Mouse (Mus musculus) hindbrain, embryonic 16.5 days (tissue): ENCODE data around the gene Prickle3. TPM values are rescaled to one million over a fixed set of nuclear protein-coding genes. Genes with fewer than 3 reads are reported as not detected.

ENCODE experiments used
- ATAC-seq: fragments of 200-750 bp; cut with Nextera tagmentation; 2 replicates; pipeline ENCODE4 v1.8.0; 2017; ENCODE audit warnings: moderate TSS enrichment, moderate library complexity
- H3K27ac ChIP-seq: fragments of 300-500 bp; sonication (generic); 2 replicates; pipeline ENCODE4 v1.5.1; 2014; ENCODE audit warnings: low read depth, mild to moderate bottlenecking, control low read depth, low read length, moderate library complexity
- H3K27me3 ChIP-seq: fragments of 300-500 bp; sonication (generic); replicated peaks from 2 replicates; pipeline ENCODE4 v1.6.1; 2014; ENCODE audit warnings: low read length; ENCODE audit not compliant: control insufficient read depth, insufficient read depth
- H3K36me3 ChIP-seq: fragments of 300-500 bp; sonication (generic); 2 replicates; pipeline ENCODE4 v1.6.1; 2014; ENCODE audit warnings: mild to moderate bottlenecking, low read length, moderate library complexity, mixed read lengths; ENCODE audit not compliant: control insufficient read depth, insufficient read depth
- H3K4me1 ChIP-seq: fragments of 300-500 bp; sonication (generic); 2 replicates; pipeline ENCODE4 v1.6.1; 2014; ENCODE audit warnings: low read depth, low read length; ENCODE audit not compliant: control insufficient read depth, insufficient read depth
- H3K4me2 ChIP-seq: fragments of 300-500 bp; sonication (generic); 2 replicates; pipeline ENCODE4 v1.6.1; 2014; ENCODE audit warnings: mild to moderate bottlenecking, low read length, control low read depth, moderate library complexity
- H3K4me3 ChIP-seq: fragments of 300-500 bp; sonication (generic); 2 replicates; pipeline ENCODE4 v1.5.1; 2014; ENCODE audit warnings: mild to moderate bottlenecking, low read length, control low read depth, moderate library complexity
- H3K9ac ChIP-seq: fragments of 300-500 bp; sonication (generic); 2 replicates; pipeline ENCODE4 v1.6.1; 2014; ENCODE audit warnings: low read depth, mild to moderate bottlenecking, control low read depth, low read length, moderate library complexity
- H3K9me3 ChIP-seq: fragments of 300-500 bp; sonication (generic); 2 replicates; pipeline ENCODE4 v1.6.1; 2014; ENCODE audit warnings: mild to moderate bottlenecking, low read length, moderate library complexity; ENCODE audit not compliant: control insufficient read depth
- WGBS: fragments of 180-500 bp; shearing (Covaris S2); extraction: QIAGEN DNeasy Blood & Tissue Kit; methylation state at CpG from one replicate; pipeline ENCODE4 v1.1.7; 2014; 5-methylcytosine and 5-hydroxymethylcytosine counted together
- polyA plus RNA-seq: library from polyadenylated mRNA; unstranded; fragments of >200 nt; fragmentation: Nextera tagmentation; extraction: Ambion mirVana; gene quantifications from 2 replicates; pipeline ENCODE4 v1.2.1, GENCODE M21; 2015

The Prickle3 gene
- polyA plus RNA-seq, 1 experiment from 2014 or later, result 1.7 TPM

DNA sequence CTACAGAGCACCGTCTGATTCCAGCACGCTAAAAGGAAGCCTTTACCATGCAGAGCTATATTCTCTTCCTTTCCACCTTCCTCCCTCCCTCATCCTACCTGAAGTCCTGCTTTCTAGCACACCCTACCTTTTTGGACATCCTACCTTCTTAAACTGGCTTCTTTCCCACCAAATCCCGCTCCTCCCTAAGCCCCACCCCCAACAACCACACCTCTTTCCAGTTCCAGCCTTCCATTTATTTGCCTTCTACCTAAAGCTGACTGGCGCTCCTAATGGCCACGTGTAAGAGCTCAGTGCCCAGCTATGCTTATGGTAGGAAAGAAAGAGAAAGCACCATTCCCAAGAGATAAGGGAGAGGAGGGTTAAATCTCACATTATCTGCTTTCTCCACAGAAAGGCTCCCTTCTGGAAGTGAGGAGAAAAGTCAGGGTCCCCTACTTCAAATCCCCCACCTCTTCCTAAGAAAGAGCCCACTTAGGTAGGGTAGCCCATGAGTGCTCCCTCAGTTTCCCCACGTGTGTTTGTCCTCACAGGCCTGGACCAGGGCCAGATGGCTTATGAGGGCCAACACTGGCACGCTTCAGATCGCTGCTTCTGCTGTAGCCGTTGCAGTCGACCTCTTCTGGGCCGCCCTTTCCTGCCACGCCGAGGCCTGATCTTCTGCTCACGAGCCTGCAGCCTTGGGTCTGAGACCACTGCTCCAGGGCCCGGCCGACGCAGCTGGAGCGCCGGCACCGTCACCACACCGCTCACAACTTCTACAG lies 8.9 kb downstream of the Prickle3 start:
- no peak overlapping the region for H3K4me3 ChIP-seq
- 72% methylated on average over 21 of the region's 21 CpGs for WGBS
- no peaks in the 10 kb centered on the region for H3K4me1 ChIP-seq
- H3K4me2 ChIP-seq, result no peak overlapping the region
- H3K27ac ChIP-seq, result no peak overlapping the region
- no peak overlapping the region for H3K9ac ChIP-seq
- no peaks in the 10 kb centered on the region for H3K27me3 ChIP-seq
- no peaks in the 10 kb centered on the region for H3K36me3 ChIP-seq
- H3K9me3 ChIP-seq, result no peaks in the 10 kb centered on the region
- no peak for ATAC-seq

DNA sequence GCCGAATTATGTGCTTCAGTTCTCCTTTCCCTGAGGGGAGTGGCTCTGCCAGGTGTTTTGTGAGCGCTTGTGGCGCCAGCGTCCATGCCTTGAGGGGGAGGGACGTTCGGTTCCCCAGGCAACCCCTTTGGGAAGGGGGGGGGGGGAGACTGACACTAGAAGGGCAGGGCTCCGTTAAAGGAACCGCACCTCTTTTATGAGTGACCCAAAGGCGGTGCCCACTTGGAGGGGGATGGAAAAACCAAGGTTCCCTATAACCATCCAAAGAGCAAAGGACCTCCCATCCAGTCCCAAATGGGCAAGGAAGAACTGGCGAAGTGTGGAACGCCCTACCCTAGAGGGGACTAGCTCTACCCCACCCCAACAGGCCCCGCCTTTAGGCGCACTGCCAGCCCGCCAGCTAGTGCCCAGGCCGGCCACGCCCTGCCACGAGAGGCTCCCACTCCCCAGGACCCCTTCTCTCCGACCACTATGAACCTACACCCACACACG lies 13.4 kb downstream of the Prickle3 start:
- 23% methylated on average over 13 of the region's 19 CpGs for WGBS
- peak overlapping the region; percentile 34 for H3K4me3 ChIP-seq
- peak; percentile 55 for ATAC-seq
- H3K9ac ChIP-seq, result no peak overlapping the region; the same call in 1 of the 2 replicates
- H3K4me2 ChIP-seq, result peak overlapping the region; percentile 51
- H3K27me3 ChIP-seq, result no peaks in the 10 kb centered on the region
- no peaks in the 10 kb centered on the region for H3K4me1 ChIP-seq
- no peak overlapping the region for H3K27ac ChIP-seq
- no peaks in the 10 kb centered on the region for H3K9me3 ChIP-seq
- H3K36me3 ChIP-seq, result no peaks in the 10 kb centered on the region

DNA sequence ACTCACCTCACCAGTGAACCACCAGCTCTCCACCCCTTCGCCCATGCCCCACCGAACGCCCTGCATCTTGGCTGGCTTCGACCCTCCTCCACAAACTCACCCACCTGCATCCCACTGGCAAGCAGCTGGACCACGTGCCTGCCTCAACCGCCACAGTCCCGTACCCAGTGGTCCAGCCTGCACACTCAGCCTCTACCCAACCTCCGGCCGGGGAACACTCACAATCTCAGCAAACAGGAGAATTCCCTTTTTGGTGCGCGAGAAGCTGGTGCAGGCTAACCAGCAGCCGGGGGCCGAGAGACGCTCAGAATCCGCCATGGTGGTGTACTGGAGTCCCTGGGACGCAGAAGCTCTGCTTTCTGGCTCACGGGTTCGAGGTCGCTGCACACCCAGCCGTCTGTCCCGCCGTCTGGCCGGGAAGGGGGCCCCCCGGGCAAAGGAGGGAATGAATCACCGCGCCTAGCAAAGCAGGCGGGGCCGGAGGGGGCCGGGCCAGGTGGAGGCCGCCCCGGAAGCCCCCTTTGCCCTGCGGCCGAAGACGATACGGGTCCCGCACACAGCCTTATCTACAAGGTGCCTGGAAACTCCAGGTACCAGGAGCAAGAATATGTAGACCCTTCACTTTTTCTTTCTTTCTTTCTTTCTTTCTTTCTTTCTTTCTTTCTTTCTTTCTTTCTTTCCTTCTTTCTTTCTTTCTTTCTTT lies 14.0 kb downstream of the Prickle3 start, which contains the start of gene Plp2:
TSS of gene Plp2 (minus strand) at position 470 of the 703 bp plus-strand sequence.
- H3K4me1 ChIP-seq, result no peaks in the 10 kb centered on the region
- no peaks in the 10 kb centered on the region for H3K27me3 ChIP-seq
- H3K9me3 ChIP-seq, result no peaks in the 10 kb centered on the region
- no peaks in the 10 kb centered on the region for H3K36me3 ChIP-seq
- WGBS, result 21% methylated on average over 31 of the region's 36 CpGs
- H3K4me2 ChIP-seq, result peak within 1 kb of the TSS; percentile 51
- peak within 1 kb of the TSS; percentile 39 for H3K9ac ChIP-seq
- no peak within 1 kb of the TSS for H3K27ac ChIP-seq
- ATAC-seq, result peak; percentile 49
- H3K4me3 ChIP-seq, result peak within 1 kb of the TSS; percentile 34

DNA sequence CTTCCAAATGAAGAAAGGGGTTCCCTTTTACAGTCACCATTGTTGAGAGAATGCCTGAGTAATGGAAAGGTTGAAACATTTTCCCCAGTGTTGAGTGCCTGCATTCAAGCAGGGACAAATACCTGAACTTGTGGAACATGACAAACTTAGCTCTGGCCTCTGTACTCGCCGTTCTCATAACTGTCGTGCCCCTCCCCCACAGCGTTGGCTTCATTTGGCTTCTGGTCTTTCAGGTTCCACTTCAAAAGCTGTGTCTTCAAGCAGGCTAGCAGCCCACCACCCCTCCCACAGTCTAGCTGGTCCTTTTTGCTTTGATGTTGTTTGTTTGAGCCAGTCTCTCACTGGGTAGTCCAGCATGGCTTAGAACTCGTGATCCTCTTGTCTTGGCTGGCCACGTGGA lies 15.7 kb downstream of the Prickle3 start:
- H3K9me3 ChIP-seq, result no peaks in the 10 kb centered on the region
- no peak overlapping the region for H3K9ac ChIP-seq
- no peaks in the 10 kb centered on the region for H3K36me3 ChIP-seq
- no peaks in the 10 kb centered on the region for H3K27me3 ChIP-seq
- H3K4me1 ChIP-seq, result no peaks in the 10 kb centered on the region
- 54% methylated on average over 6 of the region's 6 CpGs for WGBS
- H3K4me3 ChIP-seq, result no peak overlapping the region
- ATAC-seq, result no peak
- H3K27ac ChIP-seq, result no peak overlapping the region
- H3K4me2 ChIP-seq, result no peak overlapping the region

DNA sequence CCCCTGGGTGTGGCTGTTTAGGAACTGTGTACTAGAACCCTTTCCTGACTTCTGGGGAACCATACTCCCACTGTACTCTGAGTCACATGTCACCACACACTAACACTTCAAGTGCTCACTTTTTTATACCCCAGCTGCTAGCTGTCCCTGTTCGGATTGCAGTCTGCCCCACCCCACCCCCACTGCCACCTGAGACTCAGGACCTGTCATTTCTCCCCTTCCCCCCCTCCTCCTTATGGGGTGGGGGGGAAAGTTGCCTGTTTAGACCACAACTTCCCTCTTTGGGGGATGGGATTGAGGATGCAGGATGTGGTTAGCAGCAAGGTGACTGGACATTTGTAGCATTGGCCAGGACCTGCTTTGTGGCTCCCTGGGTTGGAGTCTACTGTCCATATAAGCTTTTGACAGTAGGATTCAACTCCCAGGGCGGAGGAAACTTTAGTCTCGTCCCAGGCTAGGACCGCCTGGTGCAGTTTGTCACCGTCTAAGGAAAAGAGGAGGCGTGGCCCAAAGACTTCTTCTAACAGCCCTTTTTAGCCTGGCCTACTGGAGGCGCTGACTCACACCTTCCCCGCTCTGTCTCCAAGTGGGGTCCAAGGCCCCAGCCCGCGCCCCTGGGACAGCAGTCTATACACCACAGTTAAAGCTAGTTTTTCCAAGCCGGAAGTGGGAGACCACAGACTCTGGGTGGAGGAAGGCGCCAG lies 16.7 kb downstream of the Prickle3 start:
- no peak for ATAC-seq
- WGBS, result 43% methylated on average over 12 of the region's 12 CpGs
- Histone ChIP-seq H3K9ac (no peak overlapping the region), H3K36me3 (no peaks in the 10 kb centered on the region), H3K4me3 (no peak overlapping the region), H3K4me1 (no peaks in the 10 kb centered on the region), H3K27ac (no peak overlapping the region), H3K9me3 (no peaks in the 10 kb centered on the region), H3K4me2 (no peak overlapping the region), H3K27me3 (no peaks in the 10 kb centered on the region)

DNA sequence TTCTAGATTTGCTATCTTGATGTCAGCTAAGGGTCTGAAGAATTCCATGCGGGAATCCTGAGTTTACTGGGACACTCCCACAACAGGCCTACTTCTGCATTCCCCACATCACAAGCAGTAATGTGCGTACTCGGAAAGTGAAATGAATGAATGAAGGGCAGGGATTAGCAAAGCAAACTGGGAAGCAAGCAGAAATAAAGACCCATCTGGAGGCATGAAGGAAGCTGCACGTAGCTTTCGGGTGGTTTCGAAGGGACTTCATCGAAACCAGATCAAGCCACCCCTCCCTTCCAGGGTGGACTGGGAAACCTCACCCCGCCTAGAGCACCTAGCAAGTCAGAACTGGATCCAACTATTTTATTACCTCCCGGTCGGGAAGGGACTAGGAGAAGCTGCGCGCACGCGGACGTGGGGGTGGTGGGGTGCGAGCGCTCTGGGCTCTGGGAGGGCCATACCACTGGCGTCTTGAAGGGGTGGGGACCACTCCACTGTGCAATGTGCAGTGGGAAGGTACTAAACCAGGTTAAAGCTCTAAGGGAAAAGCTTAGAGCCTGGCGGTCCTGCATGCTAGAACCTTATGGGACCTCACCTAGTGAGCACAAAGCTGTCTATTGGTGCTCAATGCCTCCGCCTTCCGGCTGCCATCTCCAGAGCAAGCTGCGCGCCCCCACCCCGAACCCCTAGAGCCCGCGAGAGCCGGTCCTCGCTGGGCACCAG lies 17.4 kb downstream of the Prickle3 start:
- 32% methylated on average over 28 of the region's 28 CpGs for WGBS
- Histone ChIP-seq H3K9me3 (no peaks in the 10 kb centered on the region), H3K4me3 (peak overlapping the region; percentile 26), H3K27ac (no peak overlapping the region), H3K9ac (peak overlapping the region; percentile 47), H3K4me1 (no peaks in the 10 kb centered on the region), H3K27me3 (no peaks in the 10 kb centered on the region), H3K4me2 (peak overlapping the region; percentile 55), H3K36me3 (no peaks in the 10 kb centered on the region)
- peak; percentile 48 for ATAC-seq

DNA sequence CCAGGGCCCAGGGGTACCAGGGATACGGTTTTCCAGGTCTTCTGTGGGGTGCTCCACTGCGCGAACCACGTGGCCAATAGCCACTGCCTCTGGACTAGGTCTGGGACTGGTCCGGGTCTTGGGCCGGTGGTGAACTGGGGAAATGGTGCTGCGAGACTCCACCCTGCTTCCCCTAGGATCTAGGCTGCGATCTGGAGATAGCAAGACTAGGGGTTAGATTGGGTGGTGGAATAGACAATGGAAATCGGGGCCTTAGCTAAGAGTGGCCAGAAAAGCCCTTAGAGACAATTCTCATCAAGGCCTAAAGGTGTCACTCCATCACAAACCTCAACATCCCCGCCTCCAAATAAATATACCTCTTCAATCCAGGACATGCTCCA lies 17.9 kb downstream of the Prickle3 start:
- Histone ChIP-seq H3K4me3 (peak overlapping the region; percentile 26), H3K36me3 (no peaks in the 10 kb centered on the region), H3K9me3 (no peaks in the 10 kb centered on the region), H3K4me2 (peak overlapping the region; percentile 55), H3K27me3 (no peaks in the 10 kb centered on the region), H3K9ac (peak overlapping the region; percentile 47), H3K27ac (no peak overlapping the region), H3K4me1 (no peaks in the 10 kb centered on the region)
- no peak for ATAC-seq
- 35% methylated on average over 10 of the region's 10 CpGs for WGBS

DNA sequence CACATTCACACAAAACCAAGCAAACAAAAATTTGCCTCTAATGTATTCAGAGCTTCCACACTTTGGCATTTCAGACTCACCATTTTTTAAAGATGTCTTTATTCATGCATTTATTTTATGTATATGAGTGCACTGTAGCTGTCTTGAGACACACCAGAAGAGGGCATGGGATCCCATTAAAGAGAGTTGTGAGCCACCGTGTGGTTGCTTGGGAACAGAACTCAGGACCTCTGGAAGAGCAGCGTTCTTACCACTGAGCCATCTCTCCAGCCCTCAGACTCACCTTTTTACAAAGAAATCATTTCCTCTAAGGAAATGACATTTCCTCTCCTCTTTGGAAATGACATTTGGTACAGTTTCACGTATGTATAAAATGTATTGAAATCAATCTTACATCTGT lies 21.9 kb downstream of the Prickle3 start:
- WGBS, result 44% methylated on average over 3 of the region's 3 CpGs
- Histone ChIP-seq H3K4me2 (no peak overlapping the region), H3K4me1 (no peaks in the 10 kb centered on the region), H3K4me3 (no peak overlapping the region), H3K9ac (no peak overlapping the region), H3K27ac (no peak overlapping the region), H3K27me3 (no peaks in the 10 kb centered on the region), H3K9me3 (no peaks in the 10 kb centered on the region), H3K36me3 (no peaks in the 10 kb centered on the region)
- no peak for ATAC-seq
